Mouse (Mus musculus) hindbrain, postnatal 0 days (tissue): Measurements from ENCODE around the gene Pecam1. TPM values are rescaled to one million over a fixed set of nuclear protein-coding genes. Genes with fewer than 3 reads are reported as not detected.
A peak's percentile ranks its signal among the peaks of the same experiment; 100 is the strongest.

ENCODE experiments used
- ATAC-seq: fragments of 200-750 bp; cut with Nextera tagmentation; 2 replicates; pipeline ENCODE4 v1.8.0; 2017; ENCODE audit warnings: mild to moderate bottlenecking, moderate TSS enrichment, moderate library complexity
- DNase-seq: peaks from one replicate; pipeline ENCODE4 v3.0.0-alpha.2; 2015; ENCODE audit warnings: low spot score
- H3K27ac ChIP-seq: fragments of 300-500 bp; sonication (generic); 2 replicates; pipeline ENCODE4 v1.5.1; 2014; ENCODE audit warnings: mild to moderate bottlenecking
- H3K27me3 ChIP-seq: fragments of 300-500 bp; sonication (generic); 2 replicates; pipeline ENCODE4 v1.6.1; 2014; ENCODE audit warnings: low read length, mixed read lengths; ENCODE audit not compliant: insufficient read depth
- H3K36me3 ChIP-seq: fragments of 300-500 bp; sonication (generic); 2 replicates; pipeline ENCODE4 v1.6.1; 2014; ENCODE audit warnings: low read length, mixed read lengths; ENCODE audit not compliant: insufficient read depth
- H3K4me1 ChIP-seq: fragments of 300-500 bp; sonication (generic); 2 replicates; pipeline ENCODE4 v1.6.1; 2014; ENCODE audit warnings: antibody characterized with exemption, low read length, mixed read lengths; ENCODE audit not compliant: insufficient read depth
- H3K4me2 ChIP-seq: fragments of 300-500 bp; sonication (generic); 2 replicates; pipeline ENCODE4 v1.6.1; 2014; ENCODE audit warnings: low read depth, mild to moderate bottlenecking, low read length, moderate library complexity, mixed read lengths
- H3K4me3 ChIP-seq: fragments of 300-500 bp; sonication (generic); 2 replicates; pipeline ENCODE4 v1.5.1; 2014; ENCODE audit warnings: low read length
- H3K9ac ChIP-seq: fragments of 300-500 bp; sonication (generic); replicated peaks from 2 replicates; pipeline ENCODE4 v1.6.1; 2014; ENCODE audit warnings: mild to moderate bottlenecking, low read length, moderate library complexity, mixed read lengths
- H3K9me3 ChIP-seq: fragments of 300-500 bp; sonication (generic); 2 replicates; pipeline ENCODE4 v1.6.1; 2016; ENCODE audit warnings: low read length, mixed read lengths
- CTCF ChIP-seq: IDR thresholded peaks from 2 replicates; pipeline ENCODE4 v1.5.1; 2016; ENCODE audit warnings: antibody characterized with exemption, control low read depth, low read depth
- WGBS: fragments of 180-500 bp; shearing (Covaris S2); extraction: QIAGEN DNeasy Blood & Tissue Kit; methylation state at CpG from one replicate; pipeline ENCODE4 v1.1.7; 2014; 5-methylcytosine and 5-hydroxymethylcytosine counted together
- microRNA-seq, 2 experiments: library from miRNA; unstranded; fragments of <30 nt; microRNA quantifications; one replicate each; pipeline ENCODE4; 2016
- polyA plus RNA-seq: library from polyadenylated mRNA; unstranded; fragments of >200 nt; fragmentation: Nextera tagmentation; extraction: Ambion mirVana; gene quantifications from 2 replicates; pipeline ENCODE4 v1.2.1, GENCODE M21; 2015
- total RNA-seq: library from RNA; depleted of rRNA; stranded (reverse); fragments of >200 nt; gene quantifications from 2 replicates; pipeline ENCODE4 v1.2.3, GENCODE M21; 2014; rRNA removed

Pecam1 gene
- total and polyA plus RNA-seq, 2 experiments from 2014 or later, result 10.9 to 19.2 TPM

GRCm38 (mm10) chr11:106609731-106610130 lies 140.7 kb downstream of the Pecam1 start:
- TF ChIP-seq CTCF, result no peak
- WGBS, result 76% methylated on average over 8 of the region's 8 CpGs
- ATAC-seq, result no peak

GRCm38 (mm10) chr11:106607316-106607715 lies 143.1 kb downstream of the Pecam1 start:
- no peak for TF ChIP-seq CTCF
- ATAC-seq, result no peak
- no peak for DNase-seq
- H3K4me3 ChIP-seq, result no peak overlapping the region
- no peaks in the 10 kb centered on the region for H3K9me3 ChIP-seq
- WGBS, result 72% methylated on average over 6 of the region's 6 CpGs
- no peaks in the 10 kb centered on the region for H3K36me3 ChIP-seq
- no peak overlapping the region for H3K4me2 ChIP-seq
- H3K9ac ChIP-seq, result no peak overlapping the region
- no peak overlapping the region for H3K27ac ChIP-seq
- peaks cover 10% of the 10 kb centered on the region for H3K4me1 ChIP-seq
- no peaks in the 10 kb centered on the region for H3K27me3 ChIP-seq

More at GRCm38 (mm10) chr11:106609731-106610130, 140.7 kb downstream of the Pecam1 start:
- no peaks in the 10 kb centered on the region for H3K9me3 ChIP-seq
- no peak overlapping the region for H3K4me2 ChIP-seq
- H3K4me3 ChIP-seq, result no peak overlapping the region
- H3K27me3 ChIP-seq, result no peaks in the 10 kb centered on the region
- no peak overlapping the region for H3K27ac ChIP-seq
- H3K36me3 ChIP-seq, result no peaks in the 10 kb centered on the region
- H3K9ac ChIP-seq, result no peak overlapping the region
- DNase-seq, result no peak
- peaks cover 10% of the 10 kb centered on the region for H3K4me1 ChIP-seq

- 51% methylated on average over 5 of the region's 5 CpGs for WGBS
- no peak overlapping the region for H3K4me3 ChIP-seq
- ATAC-seq (no peak), DNase-seq (no peak)
- no peak overlapping the region for H3K4me2 ChIP-seq
- H3K27ac ChIP-seq, result no peak overlapping the region
- peak overlapping the region; percentile 24; the same call in 1 of the 2 replicates for H3K9ac ChIP-seq
- H3K4me1 ChIP-seq, result peaks cover under 1% of the 10 kb centered on the region; the same call in 1 of the 2 replicates
- H3K9me3 ChIP-seq, result no peaks in the 10 kb centered on the region
- H3K36me3 ChIP-seq, result no peaks in the 10 kb centered on the region
- no peaks in the 10 kb centered on the region for H3K27me3 ChIP-seq
- TF ChIP-seq CTCF, result no peak
Measured at GRCm38 (mm10) chr11:106606042-106606441, 144.4 kb downstream of the Pecam1 start.

Small RNAs within 50 kb of the gene (microRNA-seq; reads per million reads assigned to microRNA genes)
- 0 reads per million in 2 experiments for gene Gm25994
- 6.9 to 11.1 reads per million in 2 experiments for gene Mir3064

Other genes starting within 250 kb of the Pecam1 start
- gene Tex2, start 137.2 kb downstream of the Pecam1 start, total RNA-seq, result 46.2 and 60.5 TPM in 2 replicates
- gene Tex2, start 137.2 kb downstream of the Pecam1 start, polyA plus RNA-seq, result 30.0 and 30.8 TPM in 2 replicates
- gene Milr1, start 598 bp upstream of the Pecam1 start, total RNA-seq, result 0.40 TPM in 1 of 2 replicates, not detected in the other
- 0.56 and 0.72 TPM in 2 replicates for gene Milr1, start 598 bp upstream of the Pecam1 start, polyA plus RNA-seq
- gene Polg2, start 28.9 kb upstream of the Pecam1 start, total RNA-seq, result 8.3 and 12.9 TPM in 2 replicates
- 9.5 and 11.4 TPM in 2 replicates for gene Polg2, start 28.9 kb upstream of the Pecam1 start, polyA plus RNA-seq
- 288 and 416 TPM in 2 replicates for gene Ddx5, start 38.6 kb upstream of the Pecam1 start, total RNA-seq
- gene Ddx5, start 38.6 kb upstream of the Pecam1 start, polyA plus RNA-seq, result 272 and 274 TPM in 2 replicates
- gene Cep95, start 38.6 kb upstream of the Pecam1 start, total RNA-seq, result 2.6 and 9.0 TPM in 2 replicates
- gene Cep95, start 38.6 kb upstream of the Pecam1 start, polyA plus RNA-seq, result 7.2 and 8.7 TPM in 2 replicates
- gene Smurf2, start 170.1 kb upstream of the Pecam1 start, total RNA-seq, result 27.2 and 35.7 TPM in 2 replicates
- gene Smurf2, start 170.1 kb upstream of the Pecam1 start, polyA plus RNA-seq, result 8.7 TPM in 2 replicates
- 85.8 and 94.4 TPM in 2 replicates for gene Kpna2, start 248.9 kb upstream of the Pecam1 start, total RNA-seq
- 106 and 111 TPM in 2 replicates for gene Kpna2, start 248.9 kb upstream of the Pecam1 start, polyA plus RNA-seq